Mouse (Mus musculus): Measurements from ENCODE around the gene 4933405L10Rik.

DNA sequence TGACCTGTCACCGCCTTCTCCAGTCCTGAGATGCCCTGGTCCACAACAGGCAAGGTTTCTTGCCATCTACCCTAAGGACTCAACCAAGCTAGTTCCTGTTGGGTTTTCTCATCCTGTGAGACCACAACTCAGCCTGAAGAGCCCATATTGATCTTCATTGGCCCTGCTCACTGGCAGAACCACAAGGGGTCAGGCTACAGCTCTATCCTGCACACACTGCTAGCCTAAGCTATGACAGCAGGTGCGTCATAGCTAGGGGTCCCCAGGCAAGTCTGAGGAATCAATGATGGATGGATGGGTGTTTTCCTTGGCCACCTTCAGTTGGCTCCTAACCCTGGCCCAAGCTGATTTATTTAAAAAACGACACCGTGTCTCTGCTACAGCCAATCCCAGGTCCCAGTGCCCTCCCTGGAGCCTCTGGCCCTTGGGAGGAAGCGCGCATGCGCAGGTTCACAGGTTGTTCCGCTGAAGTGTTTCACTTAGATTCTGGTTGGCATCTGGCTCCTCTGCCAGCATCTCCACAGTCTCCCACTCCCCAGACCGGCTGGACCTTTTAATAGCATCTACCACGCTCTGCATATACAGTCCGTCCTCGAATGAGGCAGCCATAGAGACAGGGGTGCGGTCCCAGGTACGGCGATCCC, 9.0 kb downstream of the 4933405L10Rik start:
- TF ChIP-seq CTCF (IDR thresholded peaks at IDR 0.05; ENCODE audit: extremely low read depth, insufficient read length, insufficient replicate concordance, low read depth, low read length): no peak
- TF ChIP-seq POLR2A (IDR thresholded peaks at IDR 0.05; ENCODE audit: low read depth, low read length): no peak
